Mouse (Mus musculus): ENCODE data around the gene Tmem231. TPM values are rescaled to one million over a fixed set of nuclear protein-coding genes. Genes with fewer than 3 reads are reported as not detected.

The Tmem231 gene
- total RNA-seq, 2 experiments from 2014 or later: 10.0 to 10.4 TPM

GRCm38 (mm10) chr8:111877711-111878110, 56.0 kb downstream of the Tmem231 start:
- DNase-seq (ENCODE audit: extremely low spot score in 1 of 2, low spot score in 2 of 2): no peak
- intact Hi-C loops (cut with DNase I): no loop called here

GRCm38 (mm10) chr8:111876355-111876948, 57.2 kb downstream of the Tmem231 start, which contains the start of gene Tmem170:
TSS of gene Tmem170 (minus strand) at chr8:111876750.
- DNase-seq (ENCODE audit: extremely low spot score in 1 of 2, low spot score in 2 of 2): peak; percentile 94 to 97
- intact Hi-C loops (cut with DNase I): no loop called here

DNA sequence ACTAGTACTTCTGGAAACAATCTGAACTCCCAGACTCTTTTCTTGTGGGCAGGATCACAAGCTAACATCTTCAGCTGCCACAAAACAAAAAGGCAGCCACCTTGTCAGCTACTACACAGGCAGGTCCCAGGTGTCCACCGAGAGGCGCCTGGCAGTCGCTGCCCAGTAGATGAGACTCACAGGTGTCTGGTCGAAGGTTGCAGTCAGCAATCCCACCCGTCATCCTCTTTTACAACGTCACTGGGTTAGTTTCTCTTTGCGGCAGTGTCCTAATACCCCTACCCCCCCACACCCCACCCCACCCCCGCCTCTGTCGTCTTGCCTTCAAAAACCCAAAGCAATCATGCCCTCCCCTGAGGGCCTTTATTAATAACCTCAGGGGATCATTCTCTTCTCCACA, 57.9 kb downstream of the Tmem231 start:
- intact Hi-C loops (cut with DNase I): no loop called here
- DNase-seq (ENCODE audit: extremely low spot score in 1 of 2, low spot score in 2 of 2): no peak

DNA sequence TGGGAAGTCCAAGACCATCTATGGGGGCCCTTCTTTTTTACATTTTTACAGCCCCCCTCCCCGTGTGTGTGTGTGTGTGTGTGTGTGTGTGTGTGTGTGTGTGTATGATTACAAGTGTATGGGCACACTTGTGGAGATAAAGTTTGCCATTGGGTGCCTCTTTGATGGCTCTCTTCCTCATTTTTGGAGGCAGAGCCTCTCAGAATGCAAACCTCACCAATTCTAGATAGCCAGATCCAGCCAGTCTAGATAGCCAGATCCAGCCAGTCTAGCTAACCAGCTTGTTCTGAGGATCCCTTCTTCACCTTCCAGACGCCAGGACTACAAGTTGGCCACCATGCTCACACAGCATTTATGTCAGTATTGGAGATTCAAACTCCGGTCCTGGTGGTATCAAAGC, 62.4 kb downstream of the Tmem231 start:
- DNase-seq (ENCODE audit: extremely low spot score in 1 of 2, low spot score in 2 of 2): no peak
- intact Hi-C loops (cut with DNase I): no loop called here

- intact Hi-C loops (cut with DNase I): no loop called here
- DNase-seq (ENCODE audit: extremely low spot score in 1 of 2, low spot score in 2 of 2): no peak
Measured at GRCm38 (mm10) chr8:111870379-111870778, 63.3 kb downstream of the Tmem231 start.

GRCm38 (mm10) chr8:111868664-111869063, 65.0 kb downstream of the Tmem231 start:
- intact Hi-C loops (cut with DNase I): no loop called here
- no peak for DNase-seq (ENCODE audit: extremely low spot score in 1 of 2, low spot score in 2 of 2)

- intact Hi-C loops (cut with DNase I): no loop called here
Measured at GRCm38 (mm10) chr8:111865857-111866256, 67.8 kb downstream of the Tmem231 start.

DNA sequence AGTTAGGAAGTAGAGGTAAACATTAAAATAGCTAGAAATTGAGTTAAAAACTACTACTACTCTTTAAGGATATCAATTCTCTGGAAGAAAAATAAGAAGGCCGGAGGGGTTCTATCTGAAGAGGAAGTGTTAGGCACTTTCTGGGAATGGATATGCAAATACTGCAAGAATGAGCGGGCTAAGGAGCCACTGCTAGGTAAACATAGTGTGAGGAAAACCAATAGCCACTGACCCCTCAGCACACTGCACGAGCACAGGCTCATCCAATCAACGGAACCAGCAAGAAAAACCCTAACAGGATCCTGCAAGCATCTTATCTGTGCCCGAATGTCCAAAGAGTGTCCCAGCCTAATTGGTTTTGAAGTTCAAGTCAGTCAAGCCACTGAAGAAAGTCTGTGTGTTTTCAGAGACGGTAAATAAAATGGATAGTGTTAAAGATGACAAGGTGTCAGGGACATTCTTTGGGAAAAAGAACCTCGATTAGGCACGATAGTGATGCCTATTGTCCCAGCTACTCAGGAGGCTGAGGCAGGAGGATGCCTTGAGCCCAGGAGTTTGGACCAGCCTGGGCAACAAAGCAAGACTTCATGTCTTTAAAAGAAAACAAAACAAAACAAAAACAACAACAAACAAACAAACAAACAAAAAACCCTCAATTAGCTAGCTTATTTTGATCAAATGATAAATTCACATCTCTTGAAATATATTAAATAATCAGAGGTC, 68.4 kb downstream of the Tmem231 start:
- intact Hi-C loops (cut with DNase I): no loop called here
- DNase-seq (ENCODE audit: extremely low spot score in 1 of 2, low spot score in 2 of 2): no peak

More at GRCm38 (mm10) chr8:111865857-111866256, 67.8 kb downstream of the Tmem231 start:
- no peak for DNase-seq (ENCODE audit: extremely low spot score in 1 of 2, low spot score in 2 of 2)

DNA sequence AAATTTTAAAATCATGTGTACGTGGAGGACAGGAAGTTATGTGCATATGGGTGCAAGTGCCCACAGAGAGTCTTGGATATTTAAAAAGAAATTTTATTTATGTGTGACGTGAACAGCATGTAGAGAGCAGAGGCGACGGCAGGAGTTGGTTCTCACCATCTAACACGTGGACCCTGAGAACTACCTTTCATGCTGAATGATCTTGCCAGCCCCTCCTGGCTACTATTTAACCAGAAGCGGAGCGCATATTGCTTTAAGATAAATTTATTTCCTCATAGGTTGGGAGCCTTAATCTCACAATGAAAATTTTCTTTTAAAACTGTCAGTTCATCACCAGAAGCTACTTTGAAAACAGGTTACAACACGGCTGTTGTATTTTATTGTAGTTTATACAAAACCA, 69.0 kb downstream of the Tmem231 start:
- intact Hi-C loops (cut with DNase I): no loop called here
- no peak for DNase-seq (ENCODE audit: extremely low spot score in 1 of 2, low spot score in 2 of 2)

GRCm38 (mm10) chr8:111863280-111863679, 70.4 kb downstream of the Tmem231 start:
- intact Hi-C loops (cut with DNase I): no loop called here
- no peak for DNase-seq (ENCODE audit: extremely low spot score in 1 of 2, low spot score in 2 of 2)

Other genes with a start within 250 kb of the Tmem231 start
- gene Ctrb1, start 242.9 kb downstream of the Tmem231 start, total RNA-seq (2021): not detected
- gene Bcar1, start 190.1 kb downstream of the Tmem231 start, total RNA-seq (2021): 10 to 100 TPM; 46.6 to 48.1 TPM
- 10 to 100 TPM; 90.6 to 94.9 TPM for gene Cfdp1, start 79.6 kb downstream of the Tmem231 start, total RNA-seq (2021)
- 1 to 10 TPM; 2.6 to 3.1 TPM for gene Tmem170, start 57.1 kb downstream of the Tmem231 start, total RNA-seq (2021)
- gene Chst5, start 23.4 kb downstream of the Tmem231 start, total RNA-seq (2021): under 1 TPM; 0.67 to 0.86 TPM
- 100 to 1,000 TPM; 206 to 213 TPM for gene Gabarapl2, start 6.8 kb upstream of the Tmem231 start, total RNA-seq (2021)
- 1 to 10 TPM; 4.5 to 4.6 TPM for gene Adat1, start 58.4 kb upstream of the Tmem231 start, total RNA-seq (2021)
- 10 to 100 TPM; 83.6 to 89.3 TPM for gene Kars, start 77.4 kb upstream of the Tmem231 start, total RNA-seq (2021)
- 10 to 100 TPM; 34.5 to 36.7 TPM for gene Terf2ip, start 77.5 kb upstream of the Tmem231 start, total RNA-seq (2021)
- under 1 TPM in 1 of 2 experiments, not detected in 1; 0.22 TPM for gene Gm6793, start 81.2 kb upstream of the Tmem231 start, total RNA-seq (2021)

All from left cerebral cortex, postnatal 10 days (tissue).